Mouse (Mus musculus): ENCODE data around the gene Akr1d1.

The Akr1d1 gene

DNA sequence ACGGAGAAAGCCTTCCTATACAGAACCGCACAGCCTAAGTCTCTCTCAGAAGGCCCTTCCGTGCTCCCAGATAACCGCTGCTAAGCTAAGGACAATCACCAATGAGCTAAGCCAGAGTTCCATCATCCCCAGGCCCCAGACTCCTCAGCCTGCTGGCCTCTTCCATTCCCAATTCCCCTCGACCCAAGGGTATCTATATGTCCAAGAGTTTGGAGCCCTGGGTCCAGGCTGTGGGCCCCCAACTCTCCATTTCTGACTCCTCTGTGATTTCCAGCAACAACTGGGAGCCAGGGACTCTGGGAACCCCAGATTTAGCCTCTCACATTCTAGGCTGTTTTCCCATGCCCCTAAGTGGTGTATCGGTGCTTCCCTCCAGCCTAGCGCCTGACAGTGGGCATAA, 86.2 kb downstream of the Akr1d1 start:
- in situ Hi-C loops (cut with MboI, MseI) = no loop called here

DNA sequence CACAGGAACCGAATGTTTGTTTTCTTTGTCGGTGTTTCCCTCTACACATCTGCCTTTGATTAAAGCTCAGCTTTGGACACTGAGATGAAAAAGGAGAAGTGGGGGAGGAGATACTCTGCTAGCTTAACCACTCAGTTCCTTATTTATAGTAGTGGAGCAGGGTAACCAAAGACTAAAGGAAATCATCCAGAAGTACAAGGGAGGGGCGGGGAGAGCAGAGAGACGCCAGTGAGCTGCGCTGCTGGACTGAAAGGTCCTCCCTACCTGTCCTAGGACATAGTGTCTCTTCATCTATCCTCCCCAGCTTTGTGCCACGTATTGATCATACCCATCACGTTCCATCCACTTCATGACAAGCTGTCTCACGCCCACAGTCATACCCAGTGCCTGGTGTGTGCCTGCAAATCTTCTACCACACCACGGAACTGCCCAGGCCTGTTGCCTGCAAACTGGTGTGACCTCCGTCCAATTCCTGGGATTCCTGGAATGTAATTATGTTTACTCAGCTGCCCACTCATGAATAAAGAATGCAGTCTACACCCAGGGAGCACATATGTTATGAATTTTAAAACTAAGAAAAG, 87.5 kb downstream of the Akr1d1 start:
- in situ Hi-C loops (cut with MboI, MseI) = no loop called here

Measured in T-helper 1 cell (primary cell).